Mouse (Mus musculus) heart, embryonic 10.5 days (tissue): Measurements from ENCODE around the gene Cdc42bpa. TPM values are rescaled to one million over a fixed set of nuclear protein-coding genes. Genes with fewer than 3 reads are reported as not detected.

Experiments used
- DNase-seq: peaks from one replicate; pipeline ENCODE4 v3.0.0-alpha.2; 2017; ENCODE audit warnings: low spot score
- H3K27ac ChIP-seq: fragments of 300-500 bp; sonication (generic); 2 replicates; pipeline ENCODE4 v1.5.1; 2016; ENCODE audit warnings: mild to moderate bottlenecking
- H3K27me3 ChIP-seq: fragments of 300-500 bp; sonication (generic); 2 replicates; pipeline ENCODE4 v1.6.1; 2016; ENCODE audit warnings: mild to moderate bottlenecking; ENCODE audit not compliant: poor library complexity, insufficient read depth, severe bottlenecking
- H3K36me3 ChIP-seq: fragments of 300-500 bp; sonication (generic); 2 replicates; pipeline ENCODE4 v1.6.1; 2016; ENCODE audit warnings: mild to moderate bottlenecking, moderate library complexity
- H3K4me1 ChIP-seq: fragments of 300-500 bp; sonication (generic); 2 replicates; pipeline ENCODE4 v1.6.1; 2016; ENCODE audit warnings: mild to moderate bottlenecking
- H3K4me3 ChIP-seq: fragments of 300-500 bp; sonication (generic); 2 replicates; pipeline ENCODE4 v1.5.1; 2016; ENCODE audit warnings: mild to moderate bottlenecking, moderate library complexity
- H3K9me3 ChIP-seq: fragments of 300-500 bp; sonication (generic); 2 replicates; pipeline ENCODE4 v1.6.1; 2016; ENCODE audit warnings: mild to moderate bottlenecking, moderate library complexity
- WGBS: fragments of 180-500 bp; shearing (Covaris S2); methylation state at CpG from one replicate; pipeline ENCODE4 v1.1.7; 2016; 5-methylcytosine and 5-hydroxymethylcytosine counted together
- polyA plus RNA-seq: library from polyadenylated mRNA; unstranded; fragments of >200 nt; fragmentation: Nextera tagmentation; extraction: Ambion mirVana; gene quantifications from 2 replicates; pipeline ENCODE4 v1.2.1, GENCODE M21; 2016

Cdc42bpa gene
- polyA plus RNA-seq, 1 experiment from 2014 or later: 14.8 TPM

GRCm38 (mm10) chr1:180162986-180163385, 202.7 kb downstream of the Cdc42bpa start:
- Histone ChIP-seq H3K9me3 (no peaks in the 10 kb centered on the region), H3K27ac (no peak overlapping the region), H3K36me3 (peaks cover 50% of the 10 kb centered on the region), H3K27me3 (no peaks in the 10 kb centered on the region), H3K4me1 (no peaks in the 10 kb centered on the region), H3K4me3 (no peak overlapping the region)
- peak; percentile 43 for DNase-seq
- WGBS: 87% methylated on average over 7 of the region's 7 CpGs

- Histone ChIP-seq H3K27ac (no peak overlapping the region), H3K9me3 (no peaks in the 10 kb centered on the region), H3K4me1 (no peaks in the 10 kb centered on the region), H3K4me3 (no peak overlapping the region), H3K27me3 (no peaks in the 10 kb centered on the region), H3K36me3 (peaks cover 45% of the 10 kb centered on the region)
- DNase-seq: no peak
- WGBS: 88% methylated on average over 5 of the region's 5 CpGs
Observed at GRCm38 (mm10) chr1:180166533-180166932, 206.3 kb downstream of the Cdc42bpa start.

GRCm38 (mm10) chr1:180168294-180168693, 208.0 kb downstream of the Cdc42bpa start:
- Histone ChIP-seq H3K27ac (no peak overlapping the region), H3K9me3 (no peaks in the 10 kb centered on the region), H3K27me3 (no peaks in the 10 kb centered on the region), H3K36me3 (peaks cover 31% of the 10 kb centered on the region), H3K4me3 (no peak overlapping the region), H3K4me1 (no peaks in the 10 kb centered on the region)
- no peak for DNase-seq
- WGBS: 90% methylated on average over 6 of the region's 6 CpGs

GRCm38 (mm10) chr1:180169161-180169560, 208.9 kb downstream of the Cdc42bpa start:
- Histone ChIP-seq H3K36me3 (peaks cover 31% of the 10 kb centered on the region), H3K4me1 (no peaks in the 10 kb centered on the region), H3K27ac (no peak overlapping the region), H3K9me3 (no peaks in the 10 kb centered on the region), H3K4me3 (no peak overlapping the region), H3K27me3 (no peaks in the 10 kb centered on the region; the same call in 1 of the 2 replicates)
- 89% methylated on average over 7 of the region's 7 CpGs for WGBS
- no peak for DNase-seq

- H3K9me3 ChIP-seq: no peaks in the 10 kb centered on the region
- no peak for DNase-seq
- H3K27me3 ChIP-seq: no peaks in the 10 kb centered on the region; the same call in 1 of the 2 replicates
- H3K4me3 ChIP-seq: no peak overlapping the region
- WGBS: 86% methylated on average over 8 of the region's 8 CpGs
- H3K27ac ChIP-seq: no peak overlapping the region
- H3K36me3 ChIP-seq: peaks cover 31% of the 10 kb centered on the region
- H3K4me1 ChIP-seq: no peaks in the 10 kb centered on the region
Observed at GRCm38 (mm10) chr1:180170071-180170470, 209.8 kb downstream of the Cdc42bpa start.

- H3K4me3 ChIP-seq: no peak overlapping the region
- H3K27ac ChIP-seq: no peak overlapping the region
- no peaks in the 10 kb centered on the region; the same call in 1 of the 2 replicates for H3K27me3 ChIP-seq
- 61% methylated on average over 2 of the region's 2 CpGs for WGBS
- peaks cover 18% of the 10 kb centered on the region for H3K36me3 ChIP-seq
- no peaks in the 10 kb centered on the region for H3K4me1 ChIP-seq
- H3K9me3 ChIP-seq: no peaks in the 10 kb centered on the region
- DNase-seq: no peak
Observed at GRCm38 (mm10) chr1:180171883-180172282, 211.6 kb downstream of the Cdc42bpa start.

GRCm38 (mm10) chr1:180172600-180172999, 212.3 kb downstream of the Cdc42bpa start:
- Histone ChIP-seq H3K27ac (no peak overlapping the region), H3K4me3 (no peak overlapping the region), H3K27me3 (no peaks in the 10 kb centered on the region; the same call in 1 of the 2 replicates), H3K4me1 (no peaks in the 10 kb centered on the region), H3K36me3 (peaks cover 10% of the 10 kb centered on the region; the same call in 1 of the 2 replicates), H3K9me3 (no peaks in the 10 kb centered on the region)
- no peak for DNase-seq
- WGBS: 79% methylated on average over 4 of the region's 4 CpGs

GRCm38 (mm10) chr1:180173017-180173416, 212.7 kb downstream of the Cdc42bpa start:
- Histone ChIP-seq H3K36me3 (0 out of 2 replicates have a peak, but pooled peaks cover 8% of the 10 kb centered on the region), H3K9me3 (no peaks in the 10 kb centered on the region), H3K4me1 (no peaks in the 10 kb centered on the region), H3K27ac (no peak overlapping the region), H3K4me3 (no peak overlapping the region), H3K27me3 (no peaks in the 10 kb centered on the region; the same call in 1 of the 2 replicates)
- no peak for DNase-seq
- WGBS: 69% methylated on average over 5 of the region's 5 CpGs

- WGBS: 53% methylated on average over 6 of the region's 6 CpGs
- 0 out of 2 replicates have a peak, but pooled peaks cover 2% of the 10 kb centered on the region for H3K4me1 ChIP-seq
- H3K27ac ChIP-seq: no peak overlapping the region
- H3K9me3 ChIP-seq: no peaks in the 10 kb centered on the region
- H3K36me3 ChIP-seq: no peaks in the 10 kb centered on the region
- no peak overlapping the region for H3K4me3 ChIP-seq
- H3K27me3 ChIP-seq: peaks cover 6% of the 10 kb centered on the region; the same call in 1 of the 2 replicates
- DNase-seq: no peak
Observed at GRCm38 (mm10) chr1:180174718-180175117, 214.4 kb downstream of the Cdc42bpa start.

GRCm38 (mm10) chr1:180175167-180175566, 214.9 kb downstream of the Cdc42bpa start:
- 32% methylated on average over 3 of the region's 3 CpGs for WGBS
- Histone ChIP-seq H3K4me1 (peaks cover 6% of the 10 kb centered on the region; the same call in 1 of the 2 replicates), H3K4me3 (no peak overlapping the region), H3K27ac (no peak overlapping the region), H3K9me3 (no peaks in the 10 kb centered on the region), H3K27me3 (peaks cover 6% of the 10 kb centered on the region; the same call in 1 of the 2 replicates), H3K36me3 (no peaks in the 10 kb centered on the region)
- DNase-seq: no peak

- Histone ChIP-seq H3K27ac (no peak overlapping the region), H3K27me3 (peaks cover 6% of the 10 kb centered on the region; the same call in 1 of the 2 replicates), H3K36me3 (no peaks in the 10 kb centered on the region), H3K9me3 (no peaks in the 10 kb centered on the region), H3K4me1 (peaks cover 10% of the 10 kb centered on the region; the same call in 1 of the 2 replicates), H3K4me3 (no peak overlapping the region)
- DNase-seq: no peak
- WGBS: 55% methylated on average over 8 of the region's 8 CpGs
Observed at GRCm38 (mm10) chr1:180175635-180176034, 215.4 kb downstream of the Cdc42bpa start.

GRCm38 (mm10) chr1:180176784-180177183, 216.5 kb downstream of the Cdc42bpa start:
- Histone ChIP-seq H3K36me3 (no peaks in the 10 kb centered on the region), H3K27ac (no peak overlapping the region), H3K4me3 (no peak overlapping the region), H3K27me3 (peaks cover 6% of the 10 kb centered on the region; the same call in 1 of the 2 replicates), H3K9me3 (no peaks in the 10 kb centered on the region), H3K4me1 (peaks cover 10% of the 10 kb centered on the region; the same call in 1 of the 2 replicates)
- 20% methylated on average over 1 of the region's 1 CpGs for WGBS
- no peak for DNase-seq

- DNase-seq: no peak
- WGBS: 88% methylated on average over 9 of the region's 9 CpGs
Observed at GRCm38 (mm10) chr1:180178340-180178739, 218.1 kb downstream of the Cdc42bpa start.

GRCm38 (mm10) chr1:180179100-180179499, 218.8 kb downstream of the Cdc42bpa start:
- DNase-seq: no peak
- Histone ChIP-seq H3K36me3 (no peaks in the 10 kb centered on the region), H3K27me3 (peaks cover 6% of the 10 kb centered on the region; the same call in 1 of the 2 replicates), H3K27ac (no peak overlapping the region), H3K9me3 (no peaks in the 10 kb centered on the region), H3K4me1 (peaks cover 10% of the 10 kb centered on the region; the same call in 1 of the 2 replicates), H3K4me3 (no peak overlapping the region)
- WGBS: 88% methylated on average over 4 of the region's 4 CpGs

More at GRCm38 (mm10) chr1:180178340-180178739, 218.1 kb downstream of the Cdc42bpa start:
- Histone ChIP-seq H3K9me3 (no peaks in the 10 kb centered on the region), H3K4me1 (peaks cover 10% of the 10 kb centered on the region; the same call in 1 of the 2 replicates), H3K4me3 (no peak overlapping the region), H3K36me3 (no peaks in the 10 kb centered on the region), H3K27me3 (peaks cover 6% of the 10 kb centered on the region; the same call in 1 of the 2 replicates), H3K27ac (no peak overlapping the region)
